Mouse (Mus musculus): ENCODE data around the gene Zbtb18.

Zbtb18 gene

DNA sequence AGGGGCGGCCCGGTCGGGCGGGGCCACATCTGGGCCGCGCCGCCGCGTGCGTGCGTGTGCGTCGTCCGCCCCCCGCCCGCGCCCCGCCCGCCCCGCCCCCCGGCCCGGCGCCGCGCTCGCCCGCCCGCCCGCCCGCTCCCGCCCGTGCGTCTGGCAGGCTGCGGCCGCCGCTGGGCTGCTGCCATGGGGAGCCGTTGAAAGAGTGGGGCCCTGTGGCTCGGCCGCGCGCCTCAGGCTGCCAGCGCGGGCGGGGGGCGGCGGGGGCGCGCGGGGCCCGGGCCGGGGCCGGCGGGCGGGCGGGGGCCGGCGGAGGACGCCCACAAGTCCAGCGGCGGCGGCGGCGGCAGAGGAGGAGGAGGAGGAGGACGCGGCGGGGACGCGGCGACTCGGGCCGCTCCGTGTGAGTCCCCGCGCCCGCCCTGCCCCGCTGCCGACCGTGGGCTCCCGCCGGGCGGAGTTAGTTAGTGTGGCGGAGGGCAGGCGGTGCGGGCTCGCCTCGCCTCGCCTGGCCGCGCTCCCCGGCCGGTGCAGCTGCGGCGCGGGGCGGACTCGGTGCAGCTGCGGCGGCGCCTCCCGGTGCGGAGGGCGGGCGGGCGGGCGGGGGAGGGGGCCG is at the start of gene Zbtb18:
Gene Zbtb18 (plus strand): TSS at position 156 of the 613 bp plus-strand sequence.
- no peak for DNase-seq (ENCODE audit: low spot score in 2 of 2)

DNA sequence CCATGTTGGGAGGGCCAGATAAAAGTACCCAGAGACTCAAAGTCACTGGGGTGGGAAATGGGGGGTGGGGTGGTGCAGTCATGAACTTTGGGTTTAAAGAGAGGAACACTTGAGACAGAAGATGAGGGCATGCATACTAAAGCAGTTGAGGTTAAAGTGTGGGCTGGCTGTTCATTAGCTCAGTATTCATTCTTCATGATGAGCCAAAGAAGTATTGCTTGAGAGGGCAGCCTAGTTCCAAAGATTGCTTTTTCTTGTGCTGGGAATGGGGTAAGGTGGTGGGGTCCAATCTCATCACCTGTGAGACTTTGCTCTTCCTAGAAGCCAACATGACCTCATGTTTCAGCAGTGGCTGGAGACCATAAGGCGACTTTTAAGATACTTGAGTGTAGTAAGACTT is 44.7 kb upstream of the Zbtb18 start:
- DNase-seq (ENCODE audit: low spot score in 2 of 2), result no peak

DNA sequence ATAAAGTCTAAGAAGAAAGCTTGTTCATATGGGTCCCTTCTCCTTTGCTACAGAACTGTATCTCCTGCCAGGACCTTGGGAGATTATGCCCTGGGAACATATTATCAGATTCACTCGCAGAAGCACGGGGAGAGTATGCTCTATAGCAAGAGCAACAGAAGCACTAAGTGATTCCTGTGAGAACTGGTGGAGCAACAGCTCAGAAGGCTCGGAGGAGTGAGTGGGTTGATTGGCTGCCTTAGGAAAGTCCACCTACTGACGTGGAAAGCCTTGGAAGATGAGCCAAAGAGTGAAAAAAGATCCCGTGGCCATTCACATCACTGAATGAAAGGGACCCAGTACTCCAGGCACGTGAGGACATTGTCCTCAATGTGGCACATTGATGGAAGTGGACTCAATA is 37.0 kb upstream of the Zbtb18 start:
- DNase-seq (ENCODE audit: low spot score in 2 of 2), result peak; percentile 55 to 56

DNA sequence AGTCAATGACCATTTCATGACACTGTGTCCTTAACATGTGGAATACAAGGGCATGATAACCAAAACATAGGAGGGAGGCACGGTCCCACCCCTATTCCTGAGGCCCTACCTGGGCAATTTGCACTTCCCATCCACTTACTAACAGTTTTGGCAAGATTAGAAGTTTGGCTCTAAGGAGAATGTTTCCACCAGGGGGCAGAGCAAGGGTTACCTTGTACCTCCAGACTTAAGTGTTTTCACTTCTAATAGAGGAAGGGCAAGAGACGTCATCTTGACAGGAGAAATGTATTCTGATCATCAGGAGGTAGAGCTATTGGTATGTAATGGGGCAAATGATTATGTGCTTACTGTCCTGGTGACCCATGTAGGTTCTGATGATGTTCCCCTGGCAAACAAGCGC is 33.5 kb upstream of the Zbtb18 start:
- no peak for DNase-seq (ENCODE audit: low spot score in 2 of 2)

DNA sequence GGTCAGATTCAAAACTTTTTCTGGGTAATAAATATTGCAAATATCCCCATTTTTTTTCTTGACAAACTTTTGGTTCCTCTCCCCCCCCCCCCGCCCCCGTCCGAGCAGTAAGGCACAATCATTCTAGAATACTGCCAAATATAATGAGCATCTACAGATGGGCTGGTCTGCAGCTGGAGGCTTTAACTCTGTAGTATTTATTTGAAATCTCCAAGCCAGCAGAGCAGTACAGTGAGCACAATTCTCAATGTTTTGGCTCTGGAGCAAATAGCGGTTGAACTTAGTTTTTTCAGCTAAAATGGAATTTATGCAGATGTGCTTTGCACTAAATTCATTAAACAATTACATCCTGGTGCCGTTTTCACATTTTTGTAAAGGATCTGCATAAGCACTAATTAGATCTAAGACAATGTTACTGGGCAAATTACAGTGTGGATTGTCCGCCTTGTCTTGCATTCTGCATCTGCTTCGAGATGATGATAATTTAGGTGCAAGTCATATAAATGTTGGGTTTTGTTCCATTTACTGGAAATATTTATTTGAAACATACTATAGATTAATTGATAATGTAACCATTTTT is 31.3 kb upstream of the Zbtb18 start:
- no peak for DNase-seq (ENCODE audit: low spot score in 2 of 2)

DNA sequence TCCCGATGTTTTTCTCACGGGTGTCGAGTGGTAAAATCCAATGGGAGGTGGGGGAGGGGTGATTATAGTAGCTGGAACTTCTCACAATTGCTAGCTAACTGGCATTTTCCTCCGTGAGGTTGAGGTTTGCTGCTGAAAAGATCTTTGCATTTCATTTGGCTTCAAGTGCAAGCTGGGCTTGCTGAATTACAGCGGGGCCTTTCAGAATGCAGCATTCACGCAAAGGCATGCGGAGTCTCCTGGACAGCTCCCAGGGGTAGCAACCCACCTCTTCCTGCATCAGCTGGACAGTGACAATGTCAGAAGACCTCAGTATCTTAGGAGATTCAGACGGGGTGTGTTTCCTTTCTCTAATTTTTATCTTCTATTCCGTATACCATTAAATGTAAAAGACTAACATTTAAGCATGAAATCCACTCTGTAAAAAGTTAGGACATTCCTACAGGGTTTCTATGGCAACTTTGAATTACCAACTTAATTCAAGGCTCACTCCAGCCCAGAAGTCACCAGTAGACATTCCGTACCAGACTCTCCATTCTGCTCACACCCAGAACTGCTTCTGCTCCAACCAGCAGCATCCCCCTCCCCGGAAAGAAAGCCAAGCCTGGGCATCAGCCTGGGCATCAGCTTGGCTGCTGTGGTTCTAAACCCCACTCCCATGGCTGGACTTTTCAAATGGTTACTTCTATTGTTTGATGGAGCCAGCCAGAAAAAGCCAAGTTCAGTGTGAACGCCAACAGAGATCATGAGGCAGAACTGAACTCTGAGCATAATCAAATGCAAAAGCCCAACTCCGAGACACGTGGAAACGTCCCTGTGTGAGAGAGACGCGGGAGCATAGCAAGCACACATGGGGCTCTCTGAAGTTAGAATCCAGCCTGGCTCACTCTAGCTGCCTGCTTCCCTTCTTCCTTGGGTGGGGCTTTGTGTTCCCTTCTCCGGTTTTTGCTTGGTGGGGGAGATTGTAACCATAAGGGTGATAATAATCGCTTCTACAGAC is 30.5 kb upstream of the Zbtb18 start:
- DNase-seq (ENCODE audit: low spot score in 2 of 2), result no peak

DNA sequence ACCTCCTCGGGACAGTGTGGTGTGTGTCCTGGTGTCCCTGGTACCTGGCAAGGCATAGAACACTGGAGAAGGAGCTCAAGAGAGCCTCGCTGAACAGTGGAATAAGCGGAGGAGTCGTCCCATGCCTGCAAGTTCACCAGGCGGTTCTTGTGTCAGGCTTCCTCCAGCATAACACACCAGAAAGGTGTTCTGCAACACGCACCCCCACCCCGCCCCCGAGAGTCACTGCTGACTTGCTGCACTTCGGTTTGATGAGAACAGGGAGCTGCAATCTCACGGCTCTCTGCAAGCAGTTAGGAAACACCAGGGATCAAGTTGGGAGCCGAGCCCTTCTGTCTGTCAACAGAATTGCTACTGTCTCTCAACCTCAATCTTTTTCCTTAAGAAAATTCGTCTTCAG is 22.8 kb upstream of the Zbtb18 start:
- no peak for DNase-seq (ENCODE audit: low spot score in 2 of 2)

DNA sequence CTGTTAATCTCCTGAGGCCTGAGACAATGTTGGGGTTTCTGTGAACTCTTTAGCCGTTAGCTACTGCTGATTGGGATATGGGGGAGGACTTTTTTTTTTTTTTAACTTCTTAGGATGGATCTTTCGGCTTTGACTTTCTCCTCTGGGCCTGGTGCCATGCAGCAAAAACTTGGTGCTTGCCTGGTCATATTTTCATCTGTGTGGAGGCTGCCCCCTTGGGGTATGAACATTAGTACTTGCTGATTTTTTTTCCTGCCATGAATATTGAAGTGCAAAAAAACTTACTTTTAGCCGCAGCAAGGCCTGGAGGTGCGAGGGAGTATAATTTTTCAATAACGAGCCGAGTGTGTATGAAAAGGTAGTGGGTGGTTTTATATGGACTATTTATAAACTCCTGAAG is 22.0 kb upstream of the Zbtb18 start:
- peak; percentile 44 to 50 for DNase-seq (ENCODE audit: low spot score in 2 of 2)

DNA sequence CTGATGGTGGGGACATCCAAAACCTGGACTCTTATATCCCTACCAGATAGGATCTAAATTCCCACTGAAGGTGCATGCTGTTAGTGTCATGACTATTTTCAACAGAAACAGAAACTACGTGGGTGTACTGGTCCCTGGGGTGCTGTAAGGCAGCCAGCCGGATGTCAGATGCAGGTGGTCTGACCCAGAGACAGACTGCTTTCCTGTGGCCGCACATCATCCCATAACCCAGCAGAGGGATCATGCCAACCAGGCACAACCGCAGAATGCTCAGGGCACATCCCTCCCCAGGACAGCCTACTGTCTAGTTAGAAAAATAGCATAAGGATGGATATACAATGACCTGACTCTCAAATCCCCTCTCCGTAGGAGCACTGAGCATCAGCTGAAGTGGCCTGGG is 14.3 kb upstream of the Zbtb18 start:
- no peak for DNase-seq (ENCODE audit: low spot score in 2 of 2)

DNA sequence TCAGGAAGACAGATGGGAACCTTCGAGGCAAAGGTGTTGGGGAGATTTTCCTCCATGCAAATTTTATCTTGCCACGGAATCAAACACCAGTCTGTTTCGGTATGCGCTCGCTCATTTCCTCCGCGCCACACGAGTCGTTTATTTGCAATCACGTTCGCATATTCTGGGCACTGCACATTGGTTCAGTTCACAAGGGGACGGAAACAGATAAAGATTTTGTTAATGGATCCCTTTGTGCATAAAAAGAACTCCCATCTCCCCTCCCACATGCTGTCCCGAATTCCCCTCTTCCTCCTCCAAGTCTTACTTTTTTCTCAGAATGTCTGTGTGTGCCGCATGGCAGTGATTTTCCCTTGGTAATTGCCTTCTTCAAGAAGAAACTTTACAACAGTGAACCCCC is 13.8 kb upstream of the Zbtb18 start:
- peak in 1 of 2 experiments; percentile 23 for DNase-seq (ENCODE audit: low spot score in 2 of 2)

DNA sequence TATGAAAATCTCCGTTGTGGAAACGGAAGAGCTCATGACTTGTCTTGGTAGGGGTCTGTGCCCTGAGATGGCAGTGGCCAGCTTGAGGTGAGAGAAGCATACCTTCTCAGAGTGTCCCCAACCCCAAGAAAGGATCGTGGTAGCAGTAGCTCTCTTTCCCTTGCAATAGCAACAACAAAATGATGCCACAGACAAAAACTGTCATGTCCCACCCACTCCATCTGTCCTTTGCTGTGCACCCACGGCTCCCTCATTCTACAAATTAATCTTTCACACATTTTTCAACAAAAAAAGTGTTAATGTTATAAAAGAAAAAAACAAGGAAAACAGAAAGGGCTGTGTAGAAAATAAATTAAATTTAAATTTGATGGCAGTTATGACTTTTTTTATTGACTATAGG is 13.1 kb upstream of the Zbtb18 start:
- no peak for DNase-seq (ENCODE audit: low spot score in 2 of 2)

DNA sequence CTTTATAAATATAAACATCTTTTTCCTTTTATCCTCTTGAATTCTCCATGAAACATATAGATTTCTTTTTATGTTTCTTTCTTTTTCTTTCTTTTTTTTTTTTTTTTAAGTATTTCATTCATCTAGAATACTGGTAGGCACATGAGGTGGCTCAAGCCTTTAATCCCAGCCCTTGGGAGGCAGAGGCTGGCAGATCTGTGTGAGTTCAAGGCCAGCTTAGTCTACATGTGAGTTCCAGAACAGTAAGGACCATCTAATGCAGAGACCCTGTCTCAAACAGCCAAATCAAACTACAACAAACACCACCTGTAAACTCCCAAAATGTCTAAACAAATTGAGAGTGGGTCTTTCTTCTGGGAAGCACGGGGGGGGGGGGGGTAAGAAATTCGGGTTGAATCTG is 1.7 kb upstream of the Zbtb18 start:
- DNase-seq (ENCODE audit: low spot score in 2 of 2), result no peak

DNA sequence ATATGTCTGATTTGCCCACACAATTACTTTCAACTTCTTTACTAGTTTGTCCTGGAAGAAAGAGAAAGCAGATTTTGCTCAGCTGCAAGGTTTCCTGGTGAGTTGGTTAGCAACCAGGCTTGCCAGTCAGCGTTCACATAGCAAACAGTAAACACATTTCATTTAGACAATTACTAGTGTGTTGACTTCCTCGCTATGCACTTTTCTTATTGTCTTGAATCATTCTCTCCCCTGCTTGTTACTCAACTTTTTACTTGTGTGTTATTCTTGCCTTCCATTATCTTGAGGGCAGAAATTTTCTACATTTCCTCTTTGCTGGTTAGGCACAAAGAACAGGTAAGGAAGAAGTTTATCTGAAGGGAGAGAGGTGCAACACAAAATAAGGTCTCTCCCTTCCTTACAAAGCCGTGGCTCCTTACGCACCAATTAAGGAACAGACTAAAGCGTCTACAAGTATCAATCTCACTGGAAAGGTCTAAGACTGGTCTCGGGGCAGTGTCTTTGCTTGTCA is 1.1 kb upstream of the Zbtb18 start:
- DNase-seq (ENCODE audit: low spot score in 2 of 2), result no peak

DNA sequence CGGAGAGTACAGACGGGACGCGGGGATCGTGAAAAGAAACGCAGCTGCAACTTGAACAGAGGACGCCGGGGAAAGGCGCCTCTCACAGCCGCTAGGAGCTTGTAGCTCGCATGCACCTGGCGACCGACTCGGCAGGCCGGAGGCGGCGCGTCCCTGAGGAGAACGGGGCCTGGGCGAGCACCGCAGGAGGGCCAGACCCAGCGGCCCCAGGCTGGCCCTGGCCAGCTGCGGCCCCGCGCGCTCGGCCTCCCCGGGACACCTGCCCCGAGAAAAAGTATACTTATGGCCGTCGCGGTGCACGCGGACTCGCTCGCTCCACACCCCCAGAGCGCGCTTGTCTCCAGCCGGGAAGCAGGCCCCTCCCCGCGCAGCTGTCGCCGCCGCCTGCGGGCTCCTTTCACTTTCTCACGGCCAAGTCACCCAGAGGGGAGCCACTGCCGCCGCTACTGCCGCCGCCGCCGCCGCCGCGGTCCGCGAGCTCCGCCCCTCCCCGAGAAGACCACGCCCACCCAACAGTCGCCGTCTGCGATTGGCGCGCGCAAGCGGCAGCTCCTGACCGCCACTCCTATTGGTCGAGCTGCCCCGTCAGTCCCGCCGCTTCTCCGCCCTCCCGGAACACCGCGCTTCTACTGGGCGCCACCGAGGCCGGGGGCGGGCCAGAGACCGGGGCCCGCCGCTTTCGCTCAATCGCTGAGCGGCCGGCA is 507 bp upstream of the Zbtb18 start:
- peak; percentile 93 to 94 for DNase-seq (ENCODE audit: low spot score in 2 of 2)

DNA sequence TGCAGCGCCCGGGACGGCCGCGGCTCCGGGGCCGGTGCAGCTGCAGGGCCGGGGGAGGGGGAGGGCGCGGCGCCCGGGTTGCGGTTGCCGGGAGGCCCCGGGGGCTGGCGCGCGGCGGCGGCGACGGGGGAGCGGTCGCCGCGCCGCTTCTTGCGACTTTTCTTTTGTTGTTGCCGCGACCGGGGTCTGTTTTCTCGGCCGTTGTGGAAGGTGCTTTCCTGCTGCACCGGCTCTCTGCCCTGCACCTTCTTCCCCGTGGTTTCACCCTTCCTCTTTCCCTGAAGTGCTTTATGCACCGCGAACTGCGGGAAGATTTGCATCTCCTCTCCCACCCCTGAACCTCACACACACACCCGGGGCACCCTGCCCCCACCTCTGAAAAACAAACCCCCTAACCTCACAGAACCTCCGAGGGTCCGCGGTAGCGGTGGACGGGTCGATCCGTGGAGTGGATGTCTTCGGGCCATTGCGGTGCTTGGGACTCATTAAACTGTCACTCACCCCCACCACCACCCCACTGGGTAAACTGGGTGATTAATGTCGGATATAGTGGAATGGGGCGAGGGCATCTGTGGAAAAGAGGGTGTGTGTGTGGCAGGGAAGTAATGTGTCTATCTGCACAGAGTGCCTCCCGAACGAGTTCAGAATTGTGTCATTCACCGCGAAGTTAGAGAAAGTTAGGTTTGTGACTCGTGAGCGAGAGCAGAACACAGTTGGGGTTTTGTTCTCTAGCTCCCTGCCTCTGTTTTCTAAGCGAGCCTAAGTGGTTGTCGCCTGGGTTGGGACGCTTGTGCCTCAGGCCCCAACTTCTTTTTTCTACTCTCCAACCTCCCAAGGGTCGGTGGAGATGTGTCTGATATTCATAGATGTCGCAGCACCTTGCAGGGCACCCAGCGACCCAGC is 921 bp downstream of the Zbtb18 start:
- no peak for DNase-seq (ENCODE audit: low spot score in 2 of 2)

DNA sequence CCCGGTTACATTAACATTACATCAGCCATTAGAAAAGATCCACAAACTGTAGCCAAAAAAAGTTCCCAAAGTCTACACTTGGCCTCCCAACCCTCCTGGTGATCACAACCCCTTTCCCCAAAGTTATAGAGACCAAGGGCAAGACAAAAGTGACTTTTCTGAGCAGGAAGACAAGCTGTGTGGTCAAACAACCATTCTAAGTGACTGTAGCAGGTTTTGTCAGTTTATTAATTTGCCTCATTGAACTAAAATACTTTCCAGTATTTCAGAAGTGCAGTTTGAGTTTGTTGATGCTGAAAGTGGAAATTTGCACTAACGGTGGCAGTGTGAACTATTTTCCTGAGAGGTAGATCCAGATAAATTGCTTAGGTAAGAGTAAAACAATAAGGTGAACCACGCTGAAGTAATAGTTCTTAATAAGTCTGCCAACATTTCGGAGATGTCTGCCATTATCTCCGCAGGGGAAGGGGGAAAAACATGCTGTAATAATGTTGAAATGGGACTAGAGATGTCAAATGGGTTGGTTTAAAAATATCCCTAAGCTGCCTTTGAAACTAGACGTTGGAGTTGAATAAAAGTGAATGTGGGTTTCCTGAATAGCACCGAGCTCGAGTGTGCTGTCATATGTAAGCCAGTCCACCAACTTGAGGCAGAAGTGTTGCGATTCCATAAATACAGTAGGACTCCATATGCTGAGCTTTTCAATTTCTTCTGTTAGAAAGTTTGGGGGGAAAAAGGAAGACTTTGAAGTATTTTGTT is 1.8 kb downstream of the Zbtb18 start:
- no peak for DNase-seq (ENCODE audit: low spot score in 2 of 2)

DNA sequence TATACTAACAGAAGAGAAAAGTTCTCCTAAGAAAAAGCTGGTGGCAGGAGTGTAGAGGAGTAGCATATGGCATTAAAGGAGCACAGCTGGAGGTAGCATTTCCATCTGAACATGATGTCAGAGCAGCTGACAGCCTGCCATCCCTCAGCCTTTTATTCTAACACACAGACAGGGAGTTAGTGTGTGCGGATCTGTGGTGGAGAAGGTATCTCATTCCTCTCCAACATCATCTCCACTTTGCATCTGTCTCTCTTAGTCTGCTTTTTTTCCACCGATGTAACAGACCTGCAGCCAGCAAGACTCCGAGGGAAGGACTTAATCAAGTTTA is 2.3 kb downstream of the Zbtb18 start:
- peak in 1 of 2 experiments; percentile 70 for DNase-seq (ENCODE audit: low spot score in 2 of 2)

DNA sequence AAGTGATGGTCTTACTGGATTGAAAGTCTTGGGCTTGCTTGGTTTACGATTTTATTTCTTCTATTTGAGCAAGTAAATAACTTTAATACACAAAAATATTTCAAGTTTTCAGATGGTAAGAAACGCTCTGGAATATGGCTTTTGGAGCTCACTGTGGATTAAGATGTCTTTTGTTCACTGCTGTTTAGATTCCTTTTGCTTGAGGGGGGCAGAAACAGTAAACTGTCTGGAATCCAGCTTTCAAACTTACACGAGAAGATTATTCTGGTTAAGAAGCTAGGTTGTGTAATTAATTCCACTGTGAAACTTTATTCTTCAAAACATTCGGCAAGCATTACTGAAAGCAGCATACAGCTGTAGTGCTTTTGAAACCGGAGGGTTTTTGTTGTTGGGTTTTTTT is 2.8 kb downstream of the Zbtb18 start:
- DNase-seq (ENCODE audit: low spot score in 2 of 2), result no peak

DNA sequence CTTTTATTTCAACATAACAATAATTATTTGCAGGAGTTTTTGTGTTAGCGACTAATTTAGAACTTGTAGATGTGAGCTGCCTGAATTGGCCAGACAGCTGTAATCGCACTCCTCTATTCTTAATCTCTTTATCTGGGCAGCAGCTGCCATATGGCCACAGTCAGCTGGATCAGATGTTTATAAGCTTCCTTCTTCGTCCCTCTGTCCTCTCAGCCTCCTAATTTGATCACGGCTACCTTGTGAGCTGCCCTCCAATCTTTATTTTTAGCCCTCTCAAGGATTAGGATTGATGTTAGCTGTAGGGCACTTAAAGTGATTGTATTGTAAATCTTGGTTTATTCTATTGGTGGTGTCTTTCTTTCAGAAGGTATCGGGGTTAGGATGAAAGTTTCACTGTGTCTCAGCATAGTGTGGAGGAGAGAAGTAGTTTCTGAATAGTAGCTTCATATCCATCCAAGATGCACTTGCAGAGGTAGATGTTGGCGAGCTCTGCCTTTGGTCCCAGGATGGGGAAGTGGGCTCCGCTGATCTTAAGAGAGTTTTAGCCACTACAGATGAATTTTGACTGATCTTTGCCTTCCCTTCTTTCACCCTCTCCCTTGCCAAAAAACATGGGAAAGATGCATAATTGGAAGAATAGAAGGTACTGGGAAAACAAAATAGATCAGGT is 3.4 kb downstream of the Zbtb18 start:
- DNase-seq (ENCODE audit: low spot score in 2 of 2), result no peak

DNA sequence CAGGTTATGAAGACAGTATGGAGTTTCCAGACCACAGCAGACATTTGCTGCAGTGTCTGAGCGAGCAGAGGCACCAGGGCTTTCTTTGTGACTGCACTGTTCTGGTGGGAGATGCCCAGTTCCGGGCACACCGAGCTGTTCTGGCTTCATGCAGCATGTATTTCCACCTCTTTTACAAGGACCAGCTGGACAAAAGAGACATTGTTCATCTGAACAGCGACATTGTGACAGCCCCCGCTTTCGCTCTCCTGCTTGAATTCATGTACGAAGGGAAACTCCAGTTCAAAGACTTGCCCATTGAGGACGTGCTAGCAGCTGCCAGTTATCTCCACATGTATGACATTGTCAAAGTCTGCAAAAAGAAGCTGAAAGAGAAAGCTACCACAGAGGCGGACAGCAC is 4.9 kb downstream of the Zbtb18 start:
- DNase-seq (ENCODE audit: low spot score in 2 of 2), result peak in 1 of 2 experiments; percentile 72
